Mouse (Mus musculus) layer of hippocampus, postnatal 25 days (tissue): ENCODE measurements around the gene Fsip1. TPM values are rescaled to one million over a fixed set of nuclear protein-coding genes. Genes with fewer than 3 reads are reported as not detected.

Experiments used
- DNase-seq, 2 experiments: peaks; one replicate each; pipeline ENCODE4 v3.0.0; 2022; ENCODE audit warnings: mixed read lengths in 2 of 2, low spot score in 1 of 2; ENCODE audit errors: extremely low spot score in 1 of 2
- total RNA-seq, 2 experiments: library from RNA; stranded (reverse); gene quantifications; 2 replicates each; pipeline ENCODE4 v1.2.3; 2021

The Fsip1 gene
- total RNA-seq, 2 experiments from 2014 or later = 0.85 to 0.91 TPM

- DNase-seq = no peak
These were observed 3.0 kb upstream of the Fsip1 start for GRCm38 (mm10) chr2:118259746-118260145.

GRCm38 (mm10) chr2:118257094-118257493 is 328 bp upstream of the Fsip1 start:
- DNase-seq = no peak

DNA sequence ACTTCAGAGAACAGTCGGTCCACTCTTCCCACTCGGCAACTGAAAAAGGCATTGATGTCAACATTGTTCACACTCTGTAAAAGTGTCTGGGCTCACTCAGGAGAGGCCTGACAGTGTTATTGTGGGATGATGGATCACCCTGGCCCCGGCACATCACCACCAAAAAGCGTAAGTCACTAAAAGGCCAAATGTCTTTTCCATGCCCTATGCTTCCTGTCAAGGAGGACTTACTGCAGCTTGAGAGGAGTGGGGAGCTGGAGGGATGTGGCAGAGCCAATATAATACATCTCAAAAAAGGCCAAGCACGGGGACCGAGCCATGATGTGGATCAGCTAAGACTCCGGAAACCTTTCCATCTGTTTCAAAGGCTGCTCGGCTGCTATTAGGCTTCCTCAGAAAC is 2.2 kb downstream of the Fsip1 start:
- no peak for DNase-seq

DNA sequence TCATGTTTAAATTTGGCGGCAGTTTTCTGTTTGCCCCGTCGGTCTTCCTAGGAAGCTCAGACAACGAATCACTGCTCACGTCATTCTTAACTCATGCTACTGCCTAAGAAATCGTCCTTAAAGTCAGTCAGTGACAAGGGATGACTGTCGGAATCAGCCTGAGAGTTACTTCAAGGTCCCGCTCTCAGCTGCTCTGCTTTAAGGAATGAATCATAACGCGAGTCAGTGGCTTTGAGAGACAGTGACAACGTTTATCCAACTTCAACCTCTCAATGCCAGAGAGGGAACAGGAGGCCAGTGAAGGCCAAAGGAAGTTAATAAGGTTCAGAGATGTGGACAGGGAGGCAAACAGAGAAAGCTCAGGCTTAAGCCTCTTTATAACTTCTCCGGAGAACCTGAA is 7.8 kb downstream of the Fsip1 start:
- DNase-seq = no peak

DNA sequence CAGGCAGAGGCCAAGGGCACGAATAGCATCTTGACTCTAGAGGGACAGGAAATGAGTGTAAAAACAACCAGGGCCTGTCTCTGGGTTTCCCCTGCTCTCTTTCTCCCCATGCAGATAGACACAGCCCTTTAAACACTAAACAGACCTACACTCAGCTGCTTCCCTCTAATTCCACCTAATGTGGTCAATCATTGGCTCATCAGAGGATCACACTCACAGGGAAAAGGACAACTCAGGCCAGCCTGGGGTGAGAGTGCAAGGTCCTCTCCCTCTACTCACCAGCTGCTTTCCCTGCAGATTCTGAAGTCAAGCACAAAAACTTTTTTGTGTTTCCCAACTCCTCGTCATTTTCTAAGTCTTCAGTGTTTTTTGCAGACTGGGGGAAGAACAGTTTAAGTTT is 8.8 kb downstream of the Fsip1 start:
- DNase-seq = no peak

GRCm38 (mm10) chr2:118245914-118246313 is 10.9 kb downstream of the Fsip1 start:
- DNase-seq = peak; percentile 57 to 90

- no peak for DNase-seq
These were observed 20.6 kb downstream of the Fsip1 start for GRCm38 (mm10) chr2:118236196-118236595.

GRCm38 (mm10) chr2:118235614-118236013 is 21.2 kb downstream of the Fsip1 start:
- no peak for DNase-seq

DNA sequence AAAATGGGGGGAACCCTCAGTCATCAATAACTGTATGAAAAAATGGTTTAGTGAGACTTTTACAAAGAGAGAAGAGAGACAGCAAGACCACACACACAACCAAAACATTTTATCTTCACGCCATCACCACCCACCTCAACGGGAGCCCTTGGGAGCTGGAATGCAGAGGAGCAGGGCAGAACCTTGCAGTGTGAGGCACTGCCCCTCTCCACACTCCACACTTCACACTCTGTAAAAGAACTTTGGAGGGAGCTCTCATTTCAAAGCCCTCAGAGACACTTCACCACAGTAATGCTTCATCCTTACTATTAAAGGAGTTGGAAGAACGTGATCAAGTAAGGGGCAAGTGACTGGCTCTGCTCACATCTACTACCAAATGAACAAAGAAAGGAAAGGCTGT is 26.2 kb downstream of the Fsip1 start:
- DNase-seq = no peak

GRCm38 (mm10) chr2:118228486-118229079 is 28.2 kb downstream of the Fsip1 start:
- no peak for DNase-seq

DNA sequence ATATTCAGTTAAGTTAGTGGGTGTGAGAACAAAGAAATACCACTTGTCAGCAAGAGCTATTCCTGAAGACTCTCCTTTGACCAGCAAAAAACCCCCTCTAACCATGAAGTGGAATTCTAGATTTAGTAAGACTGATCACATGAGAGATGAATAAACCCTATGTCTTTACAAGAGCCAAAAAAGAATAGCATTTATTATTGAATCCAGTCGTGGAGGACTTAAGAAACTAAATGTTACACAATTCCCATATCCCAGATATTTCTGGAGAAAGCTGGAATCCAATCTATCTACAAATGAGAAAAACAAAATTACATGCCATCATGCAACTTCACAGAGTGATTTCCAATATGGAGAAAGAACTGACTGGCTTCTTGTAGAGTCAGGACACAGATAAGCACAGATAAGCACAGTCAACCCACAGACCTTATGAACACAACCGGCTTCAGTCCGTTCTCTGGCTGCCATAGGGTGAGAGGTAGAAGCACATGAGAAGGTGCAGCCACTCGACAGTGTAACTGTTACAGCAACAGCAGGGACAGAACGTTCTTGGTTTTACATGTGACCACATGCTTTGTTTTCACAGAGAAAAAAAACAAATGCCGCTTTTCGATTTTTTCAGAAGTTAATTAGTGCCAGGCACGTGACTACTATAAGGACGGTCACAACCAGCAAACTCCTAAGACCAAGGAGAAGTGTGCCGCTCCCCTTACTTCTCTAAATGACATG is 31.3 kb downstream of the Fsip1 start:
- DNase-seq = no peak

- DNase-seq = no peak
These were observed 38.7 kb downstream of the Fsip1 start for GRCm38 (mm10) chr2:118217993-118218595.

GRCm38 (mm10) chr2:118209712-118210111 is 47.1 kb downstream of the Fsip1 start:
- no peak for DNase-seq

DNA sequence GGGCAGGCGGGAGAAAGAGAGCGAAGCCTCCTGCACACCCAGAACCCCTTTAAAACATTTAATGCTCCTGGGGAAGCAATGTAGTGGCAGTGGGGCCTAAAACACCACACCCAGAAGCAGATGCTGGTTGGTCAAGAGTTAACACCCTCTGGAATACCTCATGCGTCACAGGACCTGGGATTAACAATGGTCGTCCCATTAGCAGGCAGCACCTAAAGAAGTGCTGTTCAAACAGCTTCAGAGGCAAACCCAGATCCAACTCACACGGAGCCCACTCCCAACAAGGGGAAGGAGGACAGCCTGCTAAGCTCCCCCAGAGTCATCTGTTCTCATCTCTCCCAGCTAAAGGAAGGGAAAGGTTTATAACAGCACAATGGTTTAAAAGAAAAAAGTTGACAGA is 48.1 kb downstream of the Fsip1 start:
- DNase-seq = no peak

GRCm38 (mm10) chr2:118205991-118206585 is 50.7 kb downstream of the Fsip1 start:
- no peak for DNase-seq

- no peak for DNase-seq
These were observed 52.1 kb downstream of the Fsip1 start for GRCm38 (mm10) chr2:118204646-118205045.

DNA sequence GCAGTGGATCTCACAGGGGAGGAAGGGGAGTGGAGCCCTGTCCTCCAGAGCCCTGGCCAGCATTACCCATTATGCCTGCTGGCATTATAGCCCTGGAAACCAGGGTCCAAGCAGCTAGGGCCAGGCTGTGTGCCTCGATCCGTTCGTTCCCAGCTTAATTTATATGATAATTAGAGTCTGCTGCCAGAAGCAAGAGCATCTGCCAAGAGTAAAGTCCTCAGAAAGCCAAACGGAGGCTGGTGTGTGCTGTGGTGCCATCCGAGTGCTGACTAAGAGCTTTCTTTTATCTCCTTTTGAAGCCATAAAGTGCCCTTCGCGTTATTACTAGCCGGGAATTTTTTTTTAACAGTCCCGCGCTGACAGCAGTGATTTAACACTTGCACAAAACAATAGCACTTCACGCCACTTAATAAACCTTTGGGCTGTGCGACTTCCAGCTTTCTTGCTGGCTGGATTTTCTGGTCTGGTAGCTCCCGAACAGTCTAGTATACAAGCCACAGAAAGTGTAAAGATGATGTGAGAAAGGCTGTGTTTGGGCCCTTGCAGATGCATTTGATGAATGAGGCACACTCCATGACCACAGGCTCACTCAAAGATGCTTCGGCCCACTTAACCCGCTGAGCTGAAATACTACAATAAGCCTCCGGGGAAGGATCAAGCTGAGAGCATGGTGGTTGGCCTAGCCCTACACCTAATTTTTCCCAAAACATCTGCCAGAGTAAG is 52.9 kb downstream of the Fsip1 start:
- DNase-seq = peak; percentile 22 to 30

DNA sequence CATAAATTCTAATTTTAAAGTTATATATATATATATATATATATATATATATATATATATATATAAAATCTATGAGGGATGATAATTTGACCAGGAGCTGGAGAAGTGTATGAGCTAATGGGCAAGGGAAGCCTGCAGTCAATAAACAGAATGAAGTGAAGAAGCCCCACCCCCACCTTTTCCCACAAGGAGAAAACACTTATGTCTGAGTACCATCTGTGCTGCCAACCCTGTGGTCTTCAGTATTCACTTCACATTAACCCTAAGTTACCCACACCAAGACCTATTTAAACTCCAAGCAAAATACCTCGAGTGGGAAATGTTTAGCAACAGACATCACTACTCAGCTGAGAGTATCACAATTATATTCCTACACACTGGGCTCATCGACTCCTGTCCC is 53.8 kb downstream of the Fsip1 start:
- DNase-seq = no peak

DNA sequence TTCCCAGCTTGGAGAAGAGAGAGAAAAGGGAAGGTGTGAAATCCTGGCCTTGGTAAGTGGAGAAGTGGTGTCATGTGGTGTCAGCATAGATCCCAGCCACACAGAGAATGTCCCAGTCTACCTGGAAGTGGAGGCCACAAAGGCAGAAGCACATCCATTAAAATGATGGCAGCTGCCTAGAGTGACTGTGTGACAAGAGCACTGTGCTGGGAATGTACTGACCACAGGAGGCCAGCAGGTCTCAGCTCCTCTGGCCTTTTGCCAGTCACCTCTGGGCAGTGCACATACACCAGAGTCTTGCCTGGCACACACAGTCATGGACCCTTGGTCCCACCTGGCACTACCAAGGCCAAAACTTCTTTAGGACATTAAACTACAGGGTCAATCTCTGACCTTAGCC is 54.8 kb downstream of the Fsip1 start:
- DNase-seq = no peak

DNA sequence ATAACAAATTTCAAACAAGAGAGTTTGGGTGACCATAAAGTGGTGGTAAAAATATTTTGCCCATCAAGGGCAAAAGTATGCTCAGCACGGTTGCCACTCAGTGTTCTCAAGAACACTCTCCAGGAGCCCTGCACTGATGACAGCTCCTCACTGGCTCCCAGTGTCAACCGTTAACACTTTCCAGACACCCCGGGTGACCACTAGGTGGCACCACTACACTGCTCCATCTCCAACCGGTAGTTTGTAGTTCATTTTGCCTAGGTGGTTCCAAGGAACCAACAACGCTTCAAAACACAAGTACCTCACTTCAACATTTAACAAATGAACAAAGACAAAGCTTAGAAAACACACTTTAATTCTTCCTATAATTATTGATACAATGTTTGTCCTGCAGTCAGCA is 56.9 kb downstream of the Fsip1 start:
- peak; percentile 81 for DNase-seq

- no peak for DNase-seq
These were observed 59.8 kb downstream of the Fsip1 start for GRCm38 (mm10) chr2:118196966-118197365.
